Mouse (Mus musculus) T-helper 1 cell (primary cell): ENCODE data around the gene Zscan2.

Experiments used
- in situ Hi-C: fragments of 300-600 bp; cut with MboI, MseI; formaldehyde crosslinking; loops from one replicate; pipeline ENCODE4 v1.15.1; 2025; ENCODE audit warnings: high pct_unique_total_duplicates

The Zscan2 gene

DNA sequence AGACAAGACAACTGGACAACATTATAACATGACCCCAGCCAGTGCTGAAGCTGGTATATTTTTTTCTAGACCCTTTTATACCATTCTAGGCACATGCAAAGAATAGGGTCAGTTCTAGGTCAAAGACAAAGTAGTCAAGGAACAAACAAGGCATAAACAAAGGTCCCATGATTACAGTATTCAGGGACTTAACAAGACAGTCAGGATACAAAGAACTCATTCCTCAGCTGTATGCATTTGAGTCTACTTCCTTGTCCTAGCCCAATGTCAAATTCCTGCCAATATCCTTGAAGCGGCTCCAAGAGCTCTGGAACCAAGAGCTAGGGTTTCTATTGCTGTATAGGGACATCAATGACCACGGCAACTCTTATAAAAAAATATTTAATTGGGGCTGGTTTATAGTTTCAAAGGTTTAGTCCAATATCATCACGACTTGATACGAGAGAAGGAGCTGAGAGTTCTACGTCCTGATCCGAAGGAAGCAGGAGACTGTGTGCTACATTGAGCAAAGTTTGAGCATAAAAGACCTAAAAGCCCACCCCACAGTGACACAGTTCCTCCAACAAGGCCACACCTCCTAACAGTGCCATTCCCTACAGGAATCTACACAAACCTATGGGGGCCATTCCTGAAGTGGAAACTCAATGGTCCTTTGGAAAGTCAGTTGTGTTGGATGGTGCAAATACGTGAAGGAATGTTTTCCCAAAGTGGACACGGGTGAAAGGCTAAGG is 16.6 kb upstream of the Zscan2 start:
- in situ Hi-C loops: no loop called here

DNA sequence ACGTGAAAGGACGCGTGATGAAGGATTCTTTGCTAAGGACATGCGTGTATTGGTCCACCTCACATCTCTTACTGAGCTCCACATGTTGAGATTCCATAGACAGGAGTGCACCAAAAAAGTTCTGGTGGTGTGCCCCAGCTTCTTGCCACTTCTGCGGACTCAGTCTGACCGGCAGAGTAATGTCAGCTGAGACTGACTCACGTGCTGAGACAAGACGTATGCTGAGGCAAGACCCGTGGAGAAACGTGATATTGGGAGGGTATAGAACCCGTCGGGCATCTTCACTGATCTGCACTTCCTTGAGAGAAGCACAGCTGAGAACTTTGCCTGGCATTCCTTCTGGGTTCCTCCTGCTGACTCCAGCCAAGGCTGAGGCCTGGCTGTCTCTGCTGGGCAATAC is 16.0 kb upstream of the Zscan2 start:
- in situ Hi-C loops: loop anchor here (5.0 kb wide), 1 partner anchor 42 kb away; no protein-coding TSS in a partner anchor

- in situ Hi-C loops: loop anchor here (5.0 kb wide), 1 partner anchor 43 kb away; no protein-coding TSS in a partner anchor
These were observed 15.0 kb upstream of the Zscan2 start for GRCm38 (mm10) chr7:80845621-80846279.

DNA sequence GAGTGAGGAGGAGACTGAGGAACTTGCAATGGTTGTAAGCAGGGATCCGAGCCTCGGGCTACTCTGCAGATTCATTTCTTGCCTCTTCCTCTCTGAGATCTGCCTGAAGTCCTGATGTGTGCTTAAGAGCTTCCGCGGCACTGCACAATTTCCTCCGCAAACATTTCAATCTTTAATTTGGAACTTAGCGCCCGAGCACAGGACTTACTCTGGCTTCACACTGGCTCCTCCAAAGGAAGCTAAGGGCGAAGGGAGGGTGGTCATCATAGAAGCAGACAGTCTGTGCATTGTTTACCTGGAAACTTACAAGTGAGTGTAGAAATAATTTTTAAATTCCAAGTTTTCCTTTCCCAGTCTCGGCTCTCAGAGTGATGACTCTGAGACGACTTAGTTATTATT is 14.4 kb upstream of the Zscan2 start:
- in situ Hi-C loops: loop anchor here (5.0 kb wide), 1 partner anchor 44 kb away; no protein-coding TSS in a partner anchor

- in situ Hi-C loops: loop anchor here (5.0 kb wide), 1 partner anchor 44 kb away; no protein-coding TSS in a partner anchor
These were observed 14.0 kb upstream of the Zscan2 start for GRCm38 (mm10) chr7:80846709-80847108.

DNA sequence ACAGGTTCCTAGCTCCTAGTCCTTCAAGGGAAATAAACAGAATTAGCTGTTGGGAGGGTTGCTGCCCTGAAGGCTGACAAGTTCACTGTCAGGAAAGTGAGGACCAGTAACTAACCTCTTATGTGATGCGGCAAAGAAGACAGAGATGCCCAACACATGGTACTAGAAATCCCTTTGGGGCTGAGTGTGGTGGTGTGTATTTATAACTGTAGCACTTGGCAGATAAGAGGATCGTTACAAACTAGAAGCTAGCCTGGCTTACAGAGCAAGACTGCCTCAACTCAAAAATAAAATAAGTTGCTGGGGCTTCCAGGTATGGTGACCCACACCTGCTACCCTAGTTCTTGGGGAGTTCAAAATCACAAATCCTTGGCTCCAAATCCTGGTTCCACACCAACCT is 11.5 kb upstream of the Zscan2 start:
- in situ Hi-C loops: loop anchor here (5.0 kb wide), 1 partner anchor 47 kb away; no protein-coding TSS in a partner anchor

- in situ Hi-C loops: loop anchor here (5.0 kb wide), 2 partner anchors 47 to 117 kb away; no protein-coding TSS in a partner anchor
These were observed 11.0 kb upstream of the Zscan2 start for GRCm38 (mm10) chr7:80849710-80850109.

- in situ Hi-C loops: loop anchor here (5.0 kb wide), 1 partner anchor 118 kb away; no protein-coding TSS in a partner anchor
These were observed 10.2 kb upstream of the Zscan2 start for GRCm38 (mm10) chr7:80850520-80850919.

DNA sequence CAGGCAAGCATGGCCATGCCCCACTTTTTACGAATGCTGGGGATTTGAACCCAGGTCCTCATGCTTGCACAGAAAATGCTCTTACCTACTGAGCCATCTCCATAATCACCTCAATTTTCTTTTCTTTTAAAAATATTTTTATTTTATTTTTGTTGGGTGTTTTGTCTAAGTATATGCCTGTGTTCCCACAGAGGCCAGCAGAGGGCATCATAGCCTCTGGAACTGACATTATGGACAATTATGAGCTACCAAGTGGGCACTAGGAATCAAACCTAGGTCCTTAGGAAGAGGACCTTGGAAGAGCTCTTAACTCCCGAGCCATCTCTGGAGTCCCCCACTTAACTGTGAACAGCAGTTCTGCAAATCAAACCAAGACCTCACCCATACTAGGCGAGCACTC is 7.5 kb upstream of the Zscan2 start:
- in situ Hi-C loops: loop anchor here (5.0 kb wide), 1 partner anchor 121 kb away; no protein-coding TSS in a partner anchor

DNA sequence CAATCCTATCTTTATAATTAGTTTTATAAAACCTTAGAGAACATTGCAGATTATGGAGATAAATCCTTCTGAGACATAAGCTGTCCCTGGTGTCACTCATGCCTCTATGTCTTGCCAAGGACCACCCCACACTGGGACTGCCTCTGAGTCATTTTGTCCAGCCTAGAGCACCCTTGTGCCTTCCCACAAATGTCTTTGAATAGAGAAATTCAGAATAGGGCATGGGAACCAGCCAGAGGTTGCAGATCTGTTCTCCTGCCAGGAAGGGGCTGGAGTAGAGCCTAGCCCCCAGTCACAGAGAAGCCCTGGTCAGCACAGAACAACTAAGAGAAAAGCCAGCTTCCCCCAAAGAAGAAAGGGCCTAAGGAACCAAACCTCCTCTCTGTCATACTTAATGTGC is 5.4 kb upstream of the Zscan2 start:
- in situ Hi-C loops: no loop called here

- in situ Hi-C loops: no loop called here
These were observed 3.5 kb upstream of the Zscan2 start for GRCm38 (mm10) chr7:80857181-80857580.

DNA sequence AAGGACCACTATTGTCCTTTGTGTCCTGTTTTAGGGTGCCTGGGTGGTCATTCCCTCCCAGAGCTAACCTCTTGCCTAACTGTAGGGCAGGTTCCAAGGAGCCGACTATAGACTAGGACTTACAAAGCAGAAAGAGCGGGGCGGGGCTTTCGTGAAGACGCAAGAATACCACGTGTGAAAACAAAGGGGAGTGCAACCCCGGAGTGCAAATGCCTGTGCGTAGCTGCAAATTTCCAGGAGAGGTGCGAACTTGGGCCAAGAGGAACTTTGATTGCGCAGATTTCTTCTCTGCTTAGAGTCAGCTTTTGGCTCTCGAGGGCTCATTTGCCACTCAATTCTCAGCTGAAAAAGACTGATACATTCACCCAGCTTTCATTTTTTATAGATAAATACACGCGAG is 493 bp upstream of the Zscan2 start:
- in situ Hi-C loops: no loop called here

GRCm38 (mm10) chr7:80862475-80862874 is 1.8 kb downstream of the Zscan2 start:
- in situ Hi-C loops: no loop called here

DNA sequence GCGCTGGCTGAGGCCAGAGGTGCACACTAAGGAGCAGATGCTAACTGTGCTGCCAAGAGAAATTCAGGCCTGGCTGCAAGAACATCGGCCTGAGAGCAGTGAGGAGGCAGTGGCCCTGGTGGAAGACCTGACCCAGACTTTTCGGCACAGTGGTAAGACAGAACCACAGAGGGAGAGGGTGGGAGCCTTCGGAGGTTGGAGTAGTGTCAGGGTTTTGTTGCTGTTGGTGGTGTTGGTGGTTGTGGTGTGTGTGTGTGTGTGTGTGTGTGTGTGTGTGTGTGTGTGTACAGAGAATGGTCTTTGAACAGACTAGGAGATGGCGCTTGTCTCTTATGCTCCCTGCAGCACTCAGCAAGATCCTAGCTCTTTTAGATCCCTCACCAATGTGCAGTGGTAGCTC is 2.8 kb downstream of the Zscan2 start:
- in situ Hi-C loops: no loop called here

DNA sequence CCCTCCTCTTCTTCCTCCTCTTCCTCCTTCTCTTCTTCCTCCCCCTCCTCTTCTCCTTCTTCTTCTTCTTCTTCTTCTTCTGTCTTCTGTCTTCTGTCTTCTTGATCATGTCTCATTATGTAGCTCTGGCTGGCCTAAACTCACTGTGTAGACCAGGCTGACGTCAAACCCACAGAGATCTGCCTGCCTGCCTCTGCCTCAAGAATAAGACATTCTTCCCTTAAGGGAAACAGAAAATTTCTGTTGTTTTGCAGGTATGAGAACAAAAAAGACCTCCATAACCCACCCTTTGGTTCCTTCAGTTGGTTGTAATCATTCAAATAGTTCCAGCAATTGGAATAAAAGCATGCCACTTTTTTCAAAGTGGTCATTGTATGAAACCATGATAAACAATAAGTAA is 3.4 kb downstream of the Zscan2 start:
- in situ Hi-C loops: no loop called here

DNA sequence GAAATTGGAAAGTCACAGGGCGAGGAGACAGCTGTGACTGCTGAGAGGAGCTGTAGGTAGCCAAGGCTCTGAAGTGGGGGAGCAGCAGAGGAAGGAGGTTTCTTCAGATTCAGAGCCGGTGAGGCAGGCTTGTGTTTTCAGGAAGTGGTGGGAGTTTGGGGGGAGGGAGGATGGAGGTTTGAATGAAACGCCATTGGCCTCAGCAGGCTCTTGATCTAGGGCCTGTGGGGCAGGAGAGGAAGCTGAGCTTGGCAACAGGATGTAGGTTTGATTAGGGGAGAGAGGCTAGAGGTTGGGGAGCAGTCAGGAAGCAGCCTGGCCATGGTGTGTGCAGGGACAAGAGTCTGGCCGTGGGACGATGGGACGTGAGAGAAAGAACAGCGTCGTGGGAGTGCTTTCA is 4.1 kb downstream of the Zscan2 start:
- in situ Hi-C loops: no loop called here

DNA sequence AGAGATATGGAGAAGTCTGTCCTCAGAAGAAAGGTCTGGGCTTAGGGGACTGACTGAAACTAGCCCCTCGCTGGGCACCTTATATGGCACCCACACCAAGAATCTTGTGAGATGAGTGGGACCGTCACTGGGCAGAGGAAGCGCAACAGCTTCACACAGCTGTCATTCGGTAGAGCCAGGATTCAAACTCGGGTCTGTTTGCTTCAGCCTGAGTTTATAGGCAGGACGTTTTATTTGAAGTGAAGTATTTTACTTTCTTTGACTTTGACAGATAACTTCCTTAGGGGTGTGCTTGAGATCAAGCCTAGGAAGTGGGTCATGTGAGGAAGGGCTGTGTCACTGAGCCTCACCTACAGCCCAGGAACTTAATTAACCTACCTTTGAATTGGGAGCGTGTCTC is 4.8 kb downstream of the Zscan2 start:
- in situ Hi-C loops: no loop called here

DNA sequence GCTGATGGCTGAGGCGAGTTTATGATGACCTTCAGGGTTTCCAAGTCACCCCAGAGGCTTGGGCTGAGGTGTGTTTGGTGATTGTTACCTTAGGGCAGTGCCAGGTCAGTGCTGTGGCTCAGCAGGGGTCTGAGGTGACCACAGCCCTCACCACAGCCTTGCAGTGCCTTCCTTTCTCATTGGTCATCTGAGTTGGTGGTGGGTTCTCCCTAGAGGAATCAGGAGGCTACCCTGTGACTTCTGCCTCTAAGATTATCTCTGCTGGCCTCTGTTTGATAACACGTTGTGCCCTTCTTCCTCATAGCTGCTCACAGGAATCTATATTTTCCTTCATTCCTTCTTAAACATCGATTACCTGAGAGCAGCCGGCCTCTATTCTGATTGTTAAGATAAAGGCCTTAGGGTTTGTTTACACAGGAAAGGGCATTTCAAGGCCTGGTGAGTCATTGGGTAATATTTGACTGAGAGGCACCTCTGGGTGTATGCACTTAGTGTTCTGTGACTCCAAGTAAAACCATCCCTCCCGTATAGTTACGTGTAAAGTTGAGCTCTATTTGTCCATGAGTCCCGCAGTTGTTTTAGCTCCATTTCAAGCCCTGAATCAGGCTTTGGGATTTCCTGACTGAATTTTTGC is 5.9 kb downstream of the Zscan2 start:
- in situ Hi-C loops: no loop called here

GRCm38 (mm10) chr7:80868686-80869085 is 8.0 kb downstream of the Zscan2 start:
- in situ Hi-C loops: no loop called here

DNA sequence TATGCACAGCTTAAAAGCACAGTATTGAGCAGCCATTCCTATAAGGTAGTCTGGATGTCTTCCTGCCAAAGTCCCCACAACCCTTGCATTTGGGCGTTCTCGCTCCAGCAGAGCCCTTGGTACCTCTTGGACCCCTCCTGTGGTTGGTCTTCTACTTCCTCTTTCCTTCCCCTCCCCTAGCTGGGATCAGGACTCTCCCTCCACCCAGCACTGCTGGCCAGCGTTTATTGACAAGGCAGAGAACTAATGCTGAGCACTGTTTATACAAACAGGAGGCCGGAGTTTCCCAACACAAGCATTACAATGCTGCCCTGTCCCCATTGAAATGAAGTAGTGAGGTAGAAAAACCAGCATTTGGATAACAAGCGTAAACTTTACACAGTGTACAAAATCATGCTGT is 12.3 kb downstream of the Zscan2 start:
- in situ Hi-C loops: no loop called here

DNA sequence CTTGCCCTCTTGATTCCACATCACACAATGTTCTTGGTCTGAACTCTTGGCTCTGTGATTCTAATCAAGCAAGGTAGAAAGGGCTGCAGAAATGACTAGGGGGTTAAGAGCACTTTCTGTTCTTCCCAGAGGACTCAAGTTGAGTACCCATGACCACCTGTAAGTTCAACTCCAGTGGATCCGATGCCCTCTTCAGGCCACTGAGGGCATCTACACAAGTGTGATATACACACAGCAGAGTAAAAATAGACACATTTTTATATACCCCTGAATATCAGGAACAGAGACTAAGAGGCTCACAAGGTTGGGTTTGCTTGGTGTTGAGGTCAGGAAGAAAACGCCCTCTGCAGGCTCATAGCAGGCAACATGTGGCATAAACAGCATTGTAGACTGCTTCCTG is 12.9 kb downstream of the Zscan2 start:
- in situ Hi-C loops: no loop called here

DNA sequence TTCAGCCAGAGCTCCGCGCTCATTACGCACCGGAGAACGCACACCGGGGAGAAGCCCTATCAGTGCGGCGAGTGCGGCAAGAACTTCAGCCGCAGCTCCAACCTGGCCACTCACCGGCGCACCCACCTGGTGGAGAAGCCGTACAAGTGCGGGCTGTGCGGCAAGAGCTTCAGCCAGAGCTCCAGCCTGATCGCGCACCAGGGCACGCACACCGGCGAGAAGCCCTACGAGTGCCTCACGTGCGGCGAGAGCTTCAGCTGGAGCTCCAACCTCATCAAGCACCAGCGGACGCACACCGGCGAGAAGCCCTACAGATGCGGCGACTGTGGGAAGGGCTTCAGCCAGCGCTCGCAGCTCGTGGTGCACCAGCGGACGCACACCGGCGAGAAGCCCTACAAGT is 15.0 kb downstream of the Zscan2 start:
- in situ Hi-C loops: no loop called here
